In genomic region chr9:113738941-113739340, GRCm38 (mm10) we compare ENCODE assay signal across 15 mouse cellular contexts. TPM values are rescaled to one million over a fixed set of nuclear protein-coding genes. Genes with fewer than 3 reads are reported as not detected.
DNase-seq lines count a peak whose midpoint lies in the region; TF ChIP-seq lines count a peak whose summit lies in the region.
"Had no signal": no experiment of that assay in that cellular context is flagged by ENCODE, and none has a peak within 500 bp of the region (broad histone marks: within the 10 kb centered on the region; RNA-seq: fewer than 3 reads in every experiment).

No protein-coding gene starts in this region.

- DNase-seq in gastrocnemius, adult 2 months = no peak
- DNase-seq in gastrocnemius, postnatal 14 days = no peak
- DNase-seq in testis, postnatal 10 days (ENCODE audit: low spot score) = no peak
- peak; percentile 16 to 39 for DNase-seq in kidney, adult 8-10 months
- DNase-seq in testis, postnatal 14 days (ENCODE audit: low spot score) = peak; percentile 44
- no peak for DNase-seq in B cell, adult 2 months
- DNase-seq in cerebellum, postnatal 4 days (ENCODE audit: low spot score in 2 of 2) = no peak
- DNase-seq: cerebellum, postnatal 14 days; gastrocnemius, postnatal 36 days; right cerebral cortex, postnatal 14 days; thymus, postnatal 14 days had no signal

- peaks cover 9% of the 10 kb centered on the region for H3K4me1 ChIP-seq in testis, adult 2 months (ENCODE audit: control insufficient read depth, insufficient read depth, low read length)

- intact Hi-C loops in gastrocnemius, adult 2 months (cut with DNase I) = no loop called here
- intact Hi-C loops in gastrocnemius, postnatal 14 days (cut with DNase I; ENCODE audit: low total_unique reads) = no loop called here

- no peaks in the 10 kb centered on the region for H3K27me3 ChIP-seq in testis, adult 2 months (ENCODE audit: control insufficient read depth, insufficient read depth, low read length)
- H3K27me3 ChIP-seq: embryonic facial prominence, embryonic 13.5 days; forebrain, embryonic 13.5 days had no signal

- H3K4me3 ChIP-seq in gastrocnemius, adult 2 months = no peak overlapping the region
- no peak overlapping the region for H3K4me3 ChIP-seq in testis, adult 2 months (ENCODE audit: control insufficient read depth, low read depth, low read length)
- H3K4me3 ChIP-seq: embryonic facial prominence, embryonic 13.5 days; forebrain, embryonic 13.5 days; limb, embryonic 10.5 days had no signal

- H3K27ac ChIP-seq in gastrocnemius, adult 2 months = peak overlapping the region; percentile 98
- peak overlapping the region; percentile 64 for H3K27ac ChIP-seq in testis, adult 2 months (ENCODE audit: control insufficient read depth, insufficient read depth, low read depth, low read length)
- H3K27ac ChIP-seq: embryonic facial prominence, embryonic 13.5 days; forebrain, embryonic 13.5 days; limb, embryonic 10.5 days had no signal

- no peak for TF ChIP-seq CTCF in gastrocnemius, adult 2 months (IDR thresholded peaks at IDR 0.05)
- TF ChIP-seq CTCF in testis, adult 2 months (IDR thresholded peaks at IDR 0.05; ENCODE audit: control insufficient read depth, insufficient read depth, insufficient replicate concordance, low read depth, low read length) = no peak

- no peak for TF ChIP-seq POLR2A in testis, adult 2 months (IDR thresholded peaks at IDR 0.05; ENCODE audit: control insufficient read depth, low read depth, low read length)

- no peaks in the 10 kb centered on the region for H3K36me3 ChIP-seq in testis, adult 2 months (ENCODE audit: control insufficient read depth, insufficient read depth, low read length)
- H3K36me3 ChIP-seq: embryonic facial prominence, embryonic 13.5 days; limb, embryonic 10.5 days had no signal

RNA-seq across cellular contexts. Expression of gene Clasp2, which starts 2.3 kb away (rescaled TPM):
- total RNA-seq in gastrocnemius, adult 2 months (2021) = 10 to 100 TPM; 42.0 to 52.7 TPM
- 10 to 100 TPM; 39.5 to 44.5 TPM for total RNA-seq in gastrocnemius, postnatal 14 days (2021)
- 5.8 and 5.9 TPM in 2 replicates for polyA plus RNA-seq in testis, adult 2 months (2012; rRNA removed)

RNA-seq across cellular contexts. Expression of gene Pdcd6ip, which starts 30.9 kb away (rescaled TPM):
- 10 to 100 TPM; 37.1 to 42.5 TPM for total RNA-seq in gastrocnemius, adult 2 months (2021)
- total RNA-seq in gastrocnemius, postnatal 14 days (2021) = 10 to 100 TPM; 40.3 to 44.7 TPM
- polyA plus RNA-seq in testis, adult 2 months (2012; rRNA removed) = 18.4 and 21.6 TPM in 2 replicates

Comparison
In these comparisons a context has a peak if more than half of its experiments do, and no peak if none do; other contexts are left out.
1. DNase-seq: peak in kidney, adult 8-10 months (2 of 2) and testis, postnatal 14 days (single experiment); none in gastrocnemius, adult 2 months (single experiment), gastrocnemius, postnatal 14 days (single experiment), testis, postnatal 10 days (single experiment), B cell, adult 2 months (0 of 2) and cerebellum, postnatal 4 days (0 of 2).